Mouse (Mus musculus): ENCODE measurements around the gene Pafah1b3.

DNA sequence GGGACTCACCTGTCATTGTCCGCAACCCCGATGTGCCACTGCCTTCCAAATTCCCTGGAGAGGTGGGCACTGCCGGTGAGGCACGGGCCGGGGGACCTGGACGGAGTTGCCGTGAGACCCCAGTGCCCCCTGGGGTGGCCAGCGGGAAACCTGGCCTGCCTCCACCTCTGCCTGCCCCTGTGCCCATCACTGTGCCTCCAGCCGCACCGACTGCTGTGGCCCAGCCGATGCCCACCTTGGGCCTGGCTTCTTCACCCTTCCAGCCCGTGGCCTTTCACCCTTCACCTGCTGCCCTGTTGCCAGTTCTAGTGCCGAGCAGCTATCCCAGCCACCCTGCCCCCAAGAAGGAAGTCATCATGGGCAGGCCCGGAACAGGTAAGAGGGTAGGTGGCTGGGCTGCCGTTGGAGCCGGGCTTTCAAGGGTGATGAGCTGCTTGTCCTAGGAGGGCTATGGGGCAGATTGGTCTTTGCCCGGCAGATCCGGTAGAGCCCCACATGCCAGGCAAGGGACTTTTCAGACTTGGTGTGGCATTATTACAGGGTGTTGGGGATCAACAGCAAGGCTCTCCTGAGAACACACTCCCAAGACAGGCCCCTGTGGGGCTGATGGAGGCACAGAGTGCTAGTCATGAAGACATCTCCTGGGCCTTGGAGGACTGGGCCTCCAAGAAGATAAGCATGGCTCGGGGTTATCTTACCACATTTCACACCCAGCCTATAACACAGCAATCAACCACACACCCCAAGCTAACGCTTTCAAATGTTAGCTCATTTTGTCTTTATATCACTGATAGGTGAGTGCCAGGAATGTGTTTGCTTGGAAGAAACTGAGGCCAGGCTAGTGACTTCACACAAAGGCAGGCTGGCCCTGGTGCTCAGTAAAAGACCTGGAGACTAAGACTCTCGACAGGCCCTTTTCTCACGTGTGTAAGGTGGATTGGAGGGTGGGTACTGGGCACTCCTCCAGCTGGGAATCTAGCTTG lies 24.2 kb downstream of the Pafah1b3 start:
- TF ChIP-seq POLR2A (IDR thresholded peaks at IDR 0.05; ENCODE audit: extremely low read depth, insufficient read depth, low read length) (no peak), CTCF (IDR thresholded peaks at IDR 0.05; ENCODE audit: low read depth, low read length) (no peak)

Measured in liver, adult 2 months (tissue).